Mouse (Mus musculus) liver, postnatal 0 days (tissue): ENCODE results near the gene Bbx.

Source experiments
- CTCF ChIP-seq: sonication (generic); IDR thresholded peaks from 2 replicates; pipeline ENCODE4 v1.5.1; 2016; ENCODE audit warnings: antibody characterized with exemption, low read depth
- EP300 ChIP-seq: IDR thresholded peaks from 2 replicates; pipeline ENCODE4 v1.6.1; 2016; ENCODE audit warnings: antibody characterized with exemption, low read depth, mild to moderate bottlenecking

- TF ChIP-seq CTCF (no peak), EP300 (no peak)
These were observed 197.0 kb downstream of the Bbx start for GRCm38 (mm10) chr16:50235231-50235630.
